Mouse (Mus musculus) hindbrain, embryonic 16.5 days (tissue): ENCODE measurements around the gene Spats2. TPM values are rescaled to one million over a fixed set of nuclear protein-coding genes. Genes with fewer than 3 reads are reported as not detected.

ENCODE experiments used
- ATAC-seq: fragments of 200-750 bp; cut with Nextera tagmentation; 2 replicates; pipeline ENCODE4 v1.8.0; 2017; ENCODE audit warnings: moderate TSS enrichment, moderate library complexity
- H3K27ac ChIP-seq: fragments of 300-500 bp; sonication (generic); 2 replicates; pipeline ENCODE4 v1.5.1; 2014; ENCODE audit warnings: low read depth, mild to moderate bottlenecking, control low read depth, low read length, moderate library complexity
- H3K27me3 ChIP-seq: fragments of 300-500 bp; sonication (generic); replicated peaks from 2 replicates; pipeline ENCODE4 v1.6.1; 2014; ENCODE audit warnings: low read length; ENCODE audit not compliant: control insufficient read depth, insufficient read depth
- H3K36me3 ChIP-seq: fragments of 300-500 bp; sonication (generic); 2 replicates; pipeline ENCODE4 v1.6.1; 2014; ENCODE audit warnings: mild to moderate bottlenecking, low read length, moderate library complexity, mixed read lengths; ENCODE audit not compliant: control insufficient read depth, insufficient read depth
- H3K4me1 ChIP-seq: fragments of 300-500 bp; sonication (generic); 2 replicates; pipeline ENCODE4 v1.6.1; 2014; ENCODE audit warnings: low read depth, low read length; ENCODE audit not compliant: control insufficient read depth, insufficient read depth
- H3K4me2 ChIP-seq: fragments of 300-500 bp; sonication (generic); 2 replicates; pipeline ENCODE4 v1.6.1; 2014; ENCODE audit warnings: mild to moderate bottlenecking, low read length, control low read depth, moderate library complexity
- H3K4me3 ChIP-seq: fragments of 300-500 bp; sonication (generic); 2 replicates; pipeline ENCODE4 v1.5.1; 2014; ENCODE audit warnings: mild to moderate bottlenecking, low read length, control low read depth, moderate library complexity
- H3K9ac ChIP-seq: fragments of 300-500 bp; sonication (generic); 2 replicates; pipeline ENCODE4 v1.6.1; 2014; ENCODE audit warnings: low read depth, mild to moderate bottlenecking, control low read depth, low read length, moderate library complexity
- H3K9me3 ChIP-seq: fragments of 300-500 bp; sonication (generic); 2 replicates; pipeline ENCODE4 v1.6.1; 2014; ENCODE audit warnings: mild to moderate bottlenecking, low read length, moderate library complexity; ENCODE audit not compliant: control insufficient read depth
- WGBS: fragments of 180-500 bp; shearing (Covaris S2); extraction: QIAGEN DNeasy Blood & Tissue Kit; methylation state at CpG from one replicate; pipeline ENCODE4 v1.1.7; 2014; 5-methylcytosine and 5-hydroxymethylcytosine counted together
- polyA plus RNA-seq: library from polyadenylated mRNA; unstranded; fragments of >200 nt; fragmentation: Nextera tagmentation; extraction: Ambion mirVana; gene quantifications from 2 replicates; pipeline ENCODE4 v1.2.1, GENCODE M21; 2015

The Spats2 gene
- polyA plus RNA-seq, 1 experiment from 2014 or later, result 23.8 TPM

GRCm38 (mm10) chr15:99225081-99225810 lies 99.5 kb downstream of the Spats2 start:
- 2% methylated on average over 22 of the region's 22 CpGs for WGBS
- H3K27ac ChIP-seq, result no peak overlapping the region
- peak overlapping the region; percentile 52 for H3K4me2 ChIP-seq
- H3K4me3 ChIP-seq, result peak overlapping the region; percentile 33
- H3K36me3 ChIP-seq, result no peaks in the 10 kb centered on the region
- peaks cover 23% of the 10 kb centered on the region for H3K4me1 ChIP-seq
- ATAC-seq, result no peak
- peaks cover 66% of the 10 kb centered on the region for H3K27me3 ChIP-seq
- no peak overlapping the region for H3K9ac ChIP-seq
- H3K9me3 ChIP-seq, result no peaks in the 10 kb centered on the region

- H3K4me3 ChIP-seq, result no peak overlapping the region
- peaks cover 23% of the 10 kb centered on the region for H3K4me1 ChIP-seq
- no peaks in the 10 kb centered on the region for H3K9me3 ChIP-seq
- H3K9ac ChIP-seq, result no peak overlapping the region
- H3K36me3 ChIP-seq, result no peaks in the 10 kb centered on the region
- H3K27ac ChIP-seq, result no peak overlapping the region
- WGBS, result 17% methylated on average over 14 of the region's 14 CpGs
- H3K4me2 ChIP-seq, result no peak overlapping the region
- no peak for ATAC-seq
- peaks cover 65% of the 10 kb centered on the region for H3K27me3 ChIP-seq
Measured at GRCm38 (mm10) chr15:99226090-99226489, 100.4 kb downstream of the Spats2 start.

- H3K4me2 ChIP-seq, result no peak overlapping the region
- H3K27me3 ChIP-seq, result peaks cover 28% of the 10 kb centered on the region
- no peak overlapping the region for H3K9ac ChIP-seq
- no peak overlapping the region for H3K4me3 ChIP-seq
- no peak overlapping the region for H3K27ac ChIP-seq
- 71% methylated on average over 10 of the region's 10 CpGs for WGBS
- no peaks in the 10 kb centered on the region for H3K4me1 ChIP-seq
- no peak for ATAC-seq
- H3K9me3 ChIP-seq, result no peaks in the 10 kb centered on the region
- H3K36me3 ChIP-seq, result no peaks in the 10 kb centered on the region
Measured at GRCm38 (mm10) chr15:99231998-99232397, 106.3 kb downstream of the Spats2 start.

- H3K9ac ChIP-seq, result no peak overlapping the region
Measured at GRCm38 (mm10) chr15:99233719-99234118, 108.0 kb downstream of the Spats2 start.

GRCm38 (mm10) chr15:99234326-99235010 lies 108.8 kb downstream of the Spats2 start:
- H3K4me2 ChIP-seq, result no peak overlapping the region
- no peaks in the 10 kb centered on the region for H3K4me1 ChIP-seq
- no peak overlapping the region for H3K27ac ChIP-seq
- WGBS, result 52% methylated on average over 12 of the region's 12 CpGs
- H3K27me3 ChIP-seq, result peaks cover 5% of the 10 kb centered on the region; the same call in 1 of the 2 replicates
- no peaks in the 10 kb centered on the region for H3K9me3 ChIP-seq
- no peak overlapping the region for H3K9ac ChIP-seq
- ATAC-seq, result no peak
- H3K4me3 ChIP-seq, result no peak overlapping the region
- no peaks in the 10 kb centered on the region for H3K36me3 ChIP-seq

More at GRCm38 (mm10) chr15:99233719-99234118, 108.0 kb downstream of the Spats2 start:
- no peaks in the 10 kb centered on the region for H3K9me3 ChIP-seq
- no peak overlapping the region for H3K27ac ChIP-seq
- H3K4me1 ChIP-seq, result no peaks in the 10 kb centered on the region
- WGBS, result 56% methylated on average over 17 of the region's 17 CpGs
- H3K36me3 ChIP-seq, result no peaks in the 10 kb centered on the region
- ATAC-seq, result no peak
- H3K4me2 ChIP-seq, result no peak overlapping the region
- peaks cover 11% of the 10 kb centered on the region for H3K27me3 ChIP-seq
- no peak overlapping the region for H3K4me3 ChIP-seq

- Histone ChIP-seq H3K4me3 (no peak overlapping the region), H3K4me1 (no peaks in the 10 kb centered on the region), H3K36me3 (peaks cover 7% of the 10 kb centered on the region), H3K27me3 (no peaks in the 10 kb centered on the region), H3K9ac (no peak overlapping the region), H3K4me2 (no peak overlapping the region), H3K9me3 (no peaks in the 10 kb centered on the region), H3K27ac (no peak overlapping the region)
- no peak for ATAC-seq
- WGBS, result 67% methylated on average over 11 of the region's 11 CpGs
Measured at GRCm38 (mm10) chr15:99238006-99238405, 112.3 kb downstream of the Spats2 start.

GRCm38 (mm10) chr15:99240129-99240528 lies 114.4 kb downstream of the Spats2 start:
- ATAC-seq, result no peak
- peaks cover 18% of the 10 kb centered on the region for H3K36me3 ChIP-seq
- no peak overlapping the region for H3K4me2 ChIP-seq
- H3K27me3 ChIP-seq, result no peaks in the 10 kb centered on the region
- no peaks in the 10 kb centered on the region for H3K9me3 ChIP-seq
- 75% methylated on average over 4 of the region's 4 CpGs for WGBS
- no peak overlapping the region for H3K27ac ChIP-seq
- H3K9ac ChIP-seq, result no peak overlapping the region
- H3K4me1 ChIP-seq, result no peaks in the 10 kb centered on the region
- H3K4me3 ChIP-seq, result no peak overlapping the region

- H3K9me3 ChIP-seq, result no peaks in the 10 kb centered on the region
- 87% methylated on average over 4 of the region's 4 CpGs for WGBS
- H3K4me1 ChIP-seq, result no peaks in the 10 kb centered on the region
- H3K4me2 ChIP-seq, result no peak overlapping the region
- no peaks in the 10 kb centered on the region for H3K27me3 ChIP-seq
- H3K4me3 ChIP-seq, result no peak overlapping the region
- H3K9ac ChIP-seq, result no peak overlapping the region
- ATAC-seq, result no peak
- peaks cover 21% of the 10 kb centered on the region for H3K36me3 ChIP-seq
- no peak overlapping the region for H3K27ac ChIP-seq
Measured at GRCm38 (mm10) chr15:99241249-99241648, 115.5 kb downstream of the Spats2 start.

GRCm38 (mm10) chr15:99242045-99242444 lies 116.3 kb downstream of the Spats2 start:
- H3K27ac ChIP-seq, result no peak overlapping the region
- 92% methylated on average over 10 of the region's 10 CpGs for WGBS
- H3K9me3 ChIP-seq, result no peaks in the 10 kb centered on the region
- peaks cover 26% of the 10 kb centered on the region for H3K36me3 ChIP-seq
- no peaks in the 10 kb centered on the region for H3K4me1 ChIP-seq
- ATAC-seq, result no peak
- no peak overlapping the region for H3K4me3 ChIP-seq
- H3K4me2 ChIP-seq, result no peak overlapping the region
- H3K9ac ChIP-seq, result no peak overlapping the region
- no peaks in the 10 kb centered on the region for H3K27me3 ChIP-seq
